Mouse (Mus musculus) spleen, adult 2 months (tissue): ENCODE results near the gene Shc3. TPM values are rescaled to one million over a fixed set of nuclear protein-coding genes. Genes with fewer than 3 reads are reported as not detected.

Experiments used
- DNase-seq, 2 experiments: peaks; one replicate each; pipeline versions ENCODE4 v3.0.0 to v3.0.0-alpha.2; 2012 to 2021; ENCODE audit warnings: low spot score in 2 of 2, low read depth in 1 of 2
- H3K27ac ChIP-seq: fragments of 200-500 bp; 2 replicates; pipeline ENCODE4 v1.5.1; 2012; ENCODE audit warnings: low read length, inconsistent platforms; ENCODE audit not compliant: insufficient read depth
- H3K27me3 ChIP-seq: fragments of 200-500 bp; 2 replicates; pipeline ENCODE4 v1.6.1; 2012; ENCODE audit warnings: mild to moderate bottlenecking, moderate library complexity, low read length, inconsistent platforms; ENCODE audit not compliant: control insufficient read depth, insufficient read depth
- H3K36me3 ChIP-seq: fragments of 200-500 bp; 2 replicates; pipeline ENCODE4 v1.6.1; 2012; ENCODE audit warnings: mild to moderate bottlenecking, low read length, inconsistent platforms; ENCODE audit not compliant: control insufficient read depth, insufficient read depth
- H3K4me1 ChIP-seq: fragments of 200-500 bp; 2 replicates; pipeline ENCODE4 v1.6.1; 2011; ENCODE audit warnings: inconsistent platforms; ENCODE audit not compliant: control insufficient read depth, insufficient read depth, insufficient read length
- H3K4me3 ChIP-seq: fragments of 200-500 bp; 2 replicates; pipeline ENCODE4 v1.5.1; 2011; ENCODE audit warnings: mild to moderate bottlenecking, inconsistent platforms; ENCODE audit not compliant: insufficient read depth, insufficient read length; ENCODE audit errors: extremely low read depth
- CTCF ChIP-seq: fragments of 200-500 bp; IDR thresholded peaks from 2 replicates; pipeline ENCODE4 v1.5.1; 2011; ENCODE audit warnings: mild to moderate bottlenecking, inconsistent platforms; ENCODE audit not compliant: insufficient read depth, insufficient read length, insufficient replicate concordance; ENCODE audit errors: extremely low read depth
- POLR2A ChIP-seq: fragments of 200-500 bp; IDR thresholded peaks from 2 replicates; pipeline ENCODE4 v1.6.1; 2011; ENCODE audit warnings: low read depth, low read length, inconsistent platforms
- WGBS: fragments of 180-500 bp; shearing (Covaris S2); methylation state at CpG from one replicate; pipeline ENCODE4 v1.1.7; 2018; 5-methylcytosine and 5-hydroxymethylcytosine counted together
- polyA plus RNA-seq: library from polyadenylated mRNA; depleted of rRNA; stranded (reverse); fragments of >200 nt; gene quantifications from 2 replicates; pipeline ENCODE4 v1.2.3, GENCODE M21; 2012

Gene Shc3
- polyA plus RNA-seq, 1 experiment: 0.14 TPM

DNA sequence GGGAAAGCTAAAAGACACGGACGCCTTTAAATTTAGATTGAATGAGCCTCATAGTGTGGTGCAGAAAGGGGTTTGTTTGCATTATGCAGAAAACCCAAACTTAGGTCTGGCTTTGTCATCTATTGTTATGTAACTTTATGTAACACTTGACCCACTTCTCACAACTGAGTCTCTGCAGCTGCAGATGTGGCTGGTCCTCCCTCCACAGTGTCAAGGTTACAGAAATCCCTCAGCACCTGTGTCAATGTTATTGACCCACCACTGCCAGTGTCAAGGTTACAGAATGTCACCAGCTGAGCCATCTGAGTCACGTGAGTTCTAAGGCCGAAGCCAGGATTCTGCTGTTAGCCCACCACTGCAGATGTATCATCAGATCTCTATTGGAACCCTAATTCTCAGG is 51.3 kb downstream of the Shc3 start:
- no peaks in the 10 kb centered on the region for H3K36me3 ChIP-seq
- H3K27ac ChIP-seq: no peak overlapping the region
- no peak overlapping the region for H3K4me3 ChIP-seq
- no peaks in the 10 kb centered on the region for H3K4me1 ChIP-seq
- TF ChIP-seq POLR2A (no peak), CTCF (no peak)
- WGBS: 94% methylated on average over 4 of the region's 4 CpGs
- H3K27me3 ChIP-seq: no peaks in the 10 kb centered on the region
- DNase-seq: no peak

DNA sequence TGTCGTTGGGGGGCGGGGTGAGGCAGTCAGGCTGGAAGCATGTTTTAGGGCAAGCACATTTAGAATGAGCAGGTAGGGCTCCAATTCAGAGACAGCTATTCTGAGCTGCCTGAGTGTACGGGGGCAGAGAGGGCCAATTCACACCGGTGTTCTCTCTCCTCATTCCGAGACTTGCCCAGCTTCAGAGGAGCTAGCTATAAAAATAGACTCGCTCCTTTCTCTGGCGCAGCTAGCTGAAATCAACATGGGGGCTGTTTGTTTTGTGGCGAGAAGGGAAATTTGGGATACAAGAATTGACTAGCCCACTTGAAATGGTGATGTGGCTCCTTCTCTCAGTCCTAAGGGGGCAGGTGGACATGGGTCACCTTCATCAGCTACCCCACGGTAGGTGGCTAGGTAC is 60.4 kb downstream of the Shc3 start:
- TF ChIP-seq CTCF: no peak
- no peak for TF ChIP-seq POLR2A
- WGBS: 86% methylated on average over 9 of the region's 9 CpGs

DNA sequence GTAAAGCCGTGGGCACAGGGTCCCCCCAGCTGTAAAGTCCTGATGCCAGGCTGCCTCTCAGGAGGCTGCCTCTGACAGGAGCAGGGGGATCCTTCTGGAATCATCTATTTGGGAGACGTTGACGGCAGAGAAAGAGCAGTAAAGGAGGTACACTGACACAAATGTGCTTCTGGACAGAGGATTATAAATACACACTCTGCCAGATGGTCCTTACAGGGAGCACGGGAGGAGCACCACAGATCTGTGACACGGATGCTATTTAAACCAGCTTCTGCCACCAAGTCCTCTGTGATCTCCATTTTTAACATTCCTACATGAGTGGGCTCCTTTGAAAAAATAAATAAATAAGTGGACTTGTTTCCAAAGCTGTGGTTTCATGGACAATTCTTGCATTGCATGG is 63.5 kb downstream of the Shc3 start:
- TF ChIP-seq CTCF (no peak), POLR2A (no peak)
- no peak overlapping the region for H3K4me3 ChIP-seq
- no peak overlapping the region for H3K27ac ChIP-seq
- no peaks in the 10 kb centered on the region for H3K4me1 ChIP-seq
- no peak for DNase-seq
- no peaks in the 10 kb centered on the region for H3K36me3 ChIP-seq
- no peaks in the 10 kb centered on the region for H3K27me3 ChIP-seq
- 79% methylated on average over 5 of the region's 5 CpGs for WGBS

More for the DNA sequence above, 60.4 kb downstream of the Shc3 start:
- Histone ChIP-seq H3K27me3 (no peaks in the 10 kb centered on the region), H3K36me3 (no peaks in the 10 kb centered on the region), H3K27ac (no peak overlapping the region), H3K4me1 (no peaks in the 10 kb centered on the region), H3K4me3 (no peak overlapping the region)
- no peak for DNase-seq

DNA sequence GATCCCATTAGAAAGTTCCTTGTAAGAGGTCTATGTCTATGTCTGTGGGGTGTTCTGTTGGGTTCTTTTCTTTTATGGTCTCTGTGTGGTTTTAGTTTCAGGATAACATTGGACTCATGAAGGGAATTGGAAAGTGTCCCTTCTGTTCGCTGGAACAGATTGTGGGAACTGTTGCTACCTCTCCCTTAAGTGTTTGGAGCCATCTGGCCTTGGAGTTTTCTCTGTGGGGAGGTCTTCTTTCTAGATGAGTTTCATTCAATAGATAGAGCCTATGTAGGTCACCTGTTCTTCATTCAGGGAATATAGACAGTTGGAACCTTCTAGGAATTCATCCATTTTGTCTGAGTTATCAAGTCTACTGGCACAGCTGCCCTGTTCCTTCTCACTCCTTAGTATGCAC is 69.5 kb downstream of the Shc3 start:
- Histone ChIP-seq H3K4me3 (no peak overlapping the region), H3K36me3 (no peaks in the 10 kb centered on the region), H3K27ac (no peak overlapping the region), H3K4me1 (no peaks in the 10 kb centered on the region), H3K27me3 (no peaks in the 10 kb centered on the region)
- WGBS: 90% methylated on average over 1 of the region's 1 CpGs
- no peak for DNase-seq
- TF ChIP-seq CTCF (no peak), POLR2A (no peak)

DNA sequence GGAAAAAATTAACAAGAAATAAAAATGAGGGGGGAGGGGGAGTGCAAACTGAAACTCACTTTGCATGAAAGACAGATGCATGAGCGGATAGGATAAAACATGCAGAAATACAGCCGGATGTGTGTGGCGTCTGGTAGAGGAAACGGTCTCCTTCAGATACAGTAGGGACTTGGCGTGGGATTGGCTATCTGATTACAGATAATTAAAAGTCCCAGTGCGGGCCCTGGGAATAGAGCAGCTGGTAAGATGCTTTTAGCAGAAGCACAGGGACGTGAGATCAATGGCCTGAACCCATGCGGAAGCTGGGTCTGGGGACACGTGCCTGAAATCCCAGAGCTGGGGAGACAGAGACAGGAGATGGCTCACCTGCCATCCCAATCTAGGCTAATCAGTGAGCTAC is 75.5 kb downstream of the Shc3 start:
- Histone ChIP-seq H3K27ac (no peak overlapping the region), H3K4me3 (no peak overlapping the region), H3K4me1 (no peaks in the 10 kb centered on the region), H3K36me3 (no peaks in the 10 kb centered on the region), H3K27me3 (no peaks in the 10 kb centered on the region)
- 83% methylated on average over 9 of the region's 9 CpGs for WGBS
- DNase-seq: no peak
- TF ChIP-seq CTCF: no peak
- TF ChIP-seq POLR2A: no peak

DNA sequence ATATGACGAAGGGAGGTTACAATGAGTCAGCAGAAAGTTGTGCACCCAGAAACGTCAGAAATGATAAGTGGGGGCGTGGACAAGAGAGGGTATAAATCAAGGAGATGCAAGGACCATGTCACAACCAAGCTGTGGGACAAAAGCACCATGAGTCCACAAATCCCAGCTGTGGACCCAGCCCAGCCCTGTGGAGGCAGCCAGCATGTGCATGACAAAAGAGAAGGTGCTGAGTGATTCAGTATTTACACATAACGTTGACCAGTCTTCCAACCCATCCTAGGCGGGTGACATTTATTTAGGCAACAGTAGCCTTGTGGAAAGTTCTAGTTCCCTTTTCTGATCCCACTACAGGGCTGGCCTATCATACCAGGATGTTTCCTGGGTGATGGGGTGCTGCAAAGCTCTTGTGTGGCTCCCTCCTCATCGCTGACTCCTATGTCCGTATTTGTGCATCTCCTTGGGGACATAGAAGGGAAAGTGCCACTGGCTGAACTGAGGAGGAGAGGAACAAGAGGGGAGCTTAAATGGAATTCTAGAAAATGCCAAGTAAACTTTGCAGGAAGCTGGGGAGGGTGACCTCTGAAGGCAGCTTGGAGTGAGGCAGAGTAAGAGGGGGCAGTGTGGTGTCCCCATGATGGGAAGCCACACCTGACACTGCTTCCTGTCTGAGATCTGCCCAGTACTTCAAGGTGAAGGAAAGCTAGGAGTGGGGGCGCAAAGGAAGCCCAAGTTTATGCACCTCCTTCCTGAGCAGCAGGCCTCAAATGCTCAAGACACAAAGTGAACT is 77.4 kb downstream of the Shc3 start:
- no peaks in the 10 kb centered on the region for H3K36me3 ChIP-seq
- no peaks in the 10 kb centered on the region for H3K4me1 ChIP-seq
- H3K27me3 ChIP-seq: no peaks in the 10 kb centered on the region
- no peak overlapping the region for H3K4me3 ChIP-seq
- WGBS: 46% methylated on average over 8 of the region's 8 CpGs
- H3K27ac ChIP-seq: no peak overlapping the region
- DNase-seq: no peak
- TF ChIP-seq POLR2A: no peak
- no peak for TF ChIP-seq CTCF

DNA sequence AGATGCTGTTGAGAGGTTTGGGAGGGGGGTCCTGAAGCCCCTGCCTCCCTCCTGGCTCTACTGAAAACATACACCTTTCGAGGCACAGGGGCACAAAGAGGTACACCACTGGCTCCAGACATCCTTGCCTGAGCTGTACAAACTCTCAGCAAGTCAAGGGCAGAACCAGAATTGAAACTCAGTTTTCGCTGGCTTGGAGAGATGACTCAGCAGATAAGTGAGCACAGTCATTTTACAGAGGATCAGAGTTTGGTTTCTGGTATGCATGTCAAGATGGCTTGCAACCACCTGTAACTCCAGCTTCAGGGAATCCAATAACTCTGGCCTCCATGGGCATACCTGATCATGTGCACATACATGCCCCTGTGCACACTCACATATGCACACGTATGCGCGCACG is 79.0 kb downstream of the Shc3 start:
- Histone ChIP-seq H3K4me1 (no peaks in the 10 kb centered on the region), H3K27me3 (no peaks in the 10 kb centered on the region), H3K36me3 (no peaks in the 10 kb centered on the region), H3K27ac (no peak overlapping the region), H3K4me3 (no peak overlapping the region)
- TF ChIP-seq CTCF (no peak), POLR2A (no peak)
- DNase-seq: no peak
- WGBS: 85% methylated on average over 6 of the region's 6 CpGs
